Mouse (Mus musculus) stomach, embryonic 14.5 days (tissue): ENCODE measurements at regions not wholly inside any gene's neighbourhood (a gene's known extent, or its start where the extent isn't known, plus 50 kb on each side); places are given as distances from the start of the nearest gene placed in this dataset.

Experiments
- ATAC-seq: fragments of 200-750 bp; cut with Nextera tagmentation; 2 replicates; pipeline ENCODE4 v1.8.0; 2017; ENCODE audit warnings: low read depth, moderate TSS enrichment; ENCODE audit not compliant: insufficient number of reproducible peaks, insufficient read depth, low FRiP score
- H3K27ac ChIP-seq: fragments of 300-500 bp; sonication (generic); 2 replicates; pipeline ENCODE4 v1.5.1; 2014; ENCODE audit warnings: mild to moderate bottlenecking, low read length, moderate library complexity, mixed read lengths
- H3K27me3 ChIP-seq: fragments of 300-500 bp; sonication (generic); 2 replicates; pipeline ENCODE4 v1.6.1; 2014; ENCODE audit warnings: low read length, control low read depth, mixed read lengths; ENCODE audit not compliant: control insufficient read depth, insufficient read depth
- H3K36me3 ChIP-seq: fragments of 300-500 bp; sonication (generic); 2 replicates; pipeline ENCODE4 v1.6.1; 2014; ENCODE audit warnings: mild to moderate bottlenecking, control low read depth, low read length, moderate library complexity, mixed read lengths; ENCODE audit not compliant: control insufficient read depth, insufficient read depth
- H3K4me1 ChIP-seq: fragments of 300-500 bp; sonication (generic); 2 replicates; pipeline ENCODE4 v1.6.1; 2014; ENCODE audit warnings: low read length, control low read depth, mixed read lengths; ENCODE audit not compliant: control insufficient read depth, insufficient read depth
- H3K4me2 ChIP-seq: fragments of 300-500 bp; sonication (generic); replicated peaks from 2 replicates; pipeline ENCODE4 v1.6.1; 2014; ENCODE audit warnings: low read depth, low read length, control low read depth
- H3K4me3 ChIP-seq: fragments of 300-500 bp; sonication (generic); 2 replicates; pipeline ENCODE4 v1.5.1; 2014; ENCODE audit warnings: low read depth, low read length, control low read depth
- H3K9ac ChIP-seq: fragments of 300-500 bp; sonication (generic); replicated peaks from 2 replicates; pipeline ENCODE4 v1.6.1; 2014; ENCODE audit warnings: low read depth, mild to moderate bottlenecking, control low read depth, low read length, moderate library complexity, mixed read lengths
- H3K9me3 ChIP-seq: fragments of 300-500 bp; sonication (generic); 2 replicates; pipeline ENCODE4 v1.6.1; 2016; ENCODE audit warnings: low read depth, low read length, control low read depth; ENCODE audit not compliant: control insufficient read depth
- WGBS: fragments of 180-500 bp; shearing (Covaris S2); extraction: QIAGEN DNeasy Blood & Tissue Kit; methylation state at CpG from one replicate; pipeline ENCODE4 v1.1.7; 2014; 5-methylcytosine and 5-hydroxymethylcytosine counted together

GRCm38 (mm10) chr13:78937389-78938350 lies 738.1 kb upstream of the Nr2f1 start:
- no peak overlapping the region for H3K9ac ChIP-seq
- no peak for ATAC-seq
- H3K9me3 ChIP-seq = no peaks in the 10 kb centered on the region
- H3K4me1 ChIP-seq = no peaks in the 10 kb centered on the region
- H3K36me3 ChIP-seq = no peaks in the 10 kb centered on the region
- H3K4me3 ChIP-seq = no peak overlapping the region
- WGBS = 70% methylated on average over 7 of the region's 7 CpGs
- no peak overlapping the region for H3K27ac ChIP-seq
- no peak overlapping the region for H3K4me2 ChIP-seq
- H3K27me3 ChIP-seq = no peaks in the 10 kb centered on the region

- H3K36me3 ChIP-seq = no peaks in the 10 kb centered on the region
- H3K9ac ChIP-seq = no peak overlapping the region
- 19% methylated on average over 3 of the region's 3 CpGs for WGBS
- ATAC-seq = no peak
- H3K4me3 ChIP-seq = no peak overlapping the region
- H3K4me2 ChIP-seq = no peak overlapping the region
- H3K27ac ChIP-seq = no peak overlapping the region
- no peaks in the 10 kb centered on the region for H3K4me1 ChIP-seq
- no peaks in the 10 kb centered on the region for H3K9me3 ChIP-seq
- H3K27me3 ChIP-seq = no peaks in the 10 kb centered on the region
Observed at GRCm38 (mm10) chr13:78935990-78936650, 736.6 kb upstream of the Nr2f1 start.

DNA sequence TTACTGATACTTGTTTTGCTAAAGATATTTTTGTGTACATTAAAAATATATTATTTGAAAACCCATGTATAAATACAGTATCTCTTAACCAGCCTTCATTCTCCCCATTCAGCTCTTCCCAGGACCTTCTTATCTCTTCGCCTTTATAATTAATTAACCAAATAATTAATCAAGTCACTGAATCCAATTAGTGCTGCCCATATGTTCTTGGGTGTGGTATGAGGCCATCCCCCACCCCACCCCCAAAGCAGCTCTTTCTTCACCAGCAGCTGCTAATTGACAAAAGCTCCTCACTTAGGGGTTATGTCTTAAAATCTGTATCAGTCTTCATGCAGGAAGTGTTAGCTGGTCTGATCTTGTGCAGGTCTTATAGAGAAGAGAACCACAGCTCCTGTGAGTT lies 728.8 kb upstream of the Nr2f1 start:
- H3K9ac ChIP-seq = no peak overlapping the region
- 84% methylated on average over 1 of the region's 1 CpGs for WGBS
- H3K4me2 ChIP-seq = no peak overlapping the region
- ATAC-seq = no peak
- H3K9me3 ChIP-seq = no peaks in the 10 kb centered on the region
- no peaks in the 10 kb centered on the region for H3K27me3 ChIP-seq
- H3K36me3 ChIP-seq = no peaks in the 10 kb centered on the region
- no peak overlapping the region for H3K27ac ChIP-seq
- H3K4me3 ChIP-seq = no peak overlapping the region
- H3K4me1 ChIP-seq = no peaks in the 10 kb centered on the region

DNA sequence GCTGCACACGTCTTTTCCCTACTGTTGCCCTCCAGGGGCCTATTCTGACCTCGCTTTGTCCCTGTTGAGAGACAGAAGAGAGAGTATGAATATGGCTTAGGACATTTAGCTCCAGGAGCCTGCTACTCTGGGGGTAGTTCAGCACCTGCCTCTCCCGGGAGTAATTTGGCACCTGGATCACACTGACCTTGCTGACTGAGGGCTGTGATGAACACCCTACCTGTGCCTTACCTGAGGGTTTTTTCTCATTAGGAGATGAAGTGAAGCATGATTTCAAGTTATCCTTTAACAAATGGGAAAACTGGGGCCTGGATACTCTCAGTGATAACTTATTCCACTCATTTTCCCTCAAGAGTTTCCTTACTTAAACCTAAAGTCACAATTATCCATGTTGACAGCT lies 721.2 kb upstream of the Nr2f1 start:
- Histone ChIP-seq H3K9ac (no peak overlapping the region), H3K4me1 (no peaks in the 10 kb centered on the region), H3K9me3 (no peaks in the 10 kb centered on the region), H3K4me3 (no peak overlapping the region), H3K27me3 (no peaks in the 10 kb centered on the region), H3K36me3 (no peaks in the 10 kb centered on the region), H3K4me2 (no peak overlapping the region), H3K27ac (no peak overlapping the region)
- no peak for ATAC-seq
- WGBS = 73% methylated on average over 3 of the region's 3 CpGs

- H3K27me3 ChIP-seq = no peaks in the 10 kb centered on the region
- no peak for ATAC-seq
- no peaks in the 10 kb centered on the region for H3K4me1 ChIP-seq
- H3K4me3 ChIP-seq = no peak overlapping the region
- H3K9me3 ChIP-seq = no peaks in the 10 kb centered on the region
- no peak overlapping the region for H3K27ac ChIP-seq
- H3K9ac ChIP-seq = no peak overlapping the region
- H3K4me2 ChIP-seq = no peak overlapping the region
- no peaks in the 10 kb centered on the region for H3K36me3 ChIP-seq
- 15% methylated on average over 5 of the region's 5 CpGs for WGBS
Observed at GRCm38 (mm10) chr13:78909839-78910238, 710.3 kb upstream of the Nr2f1 start.

GRCm38 (mm10) chr13:78904102-78904501 lies 704.5 kb upstream of the Nr2f1 start:
- Histone ChIP-seq H3K27ac (no peak overlapping the region), H3K4me2 (no peak overlapping the region), H3K4me3 (no peak overlapping the region), H3K36me3 (no peaks in the 10 kb centered on the region), H3K4me1 (no peaks in the 10 kb centered on the region), H3K27me3 (no peaks in the 10 kb centered on the region), H3K9me3 (no peaks in the 10 kb centered on the region), H3K9ac (no peak overlapping the region)
- no peak for ATAC-seq

GRCm38 (mm10) chr13:78900693-78901092 lies 701.1 kb upstream of the Nr2f1 start:
- no peaks in the 10 kb centered on the region for H3K27me3 ChIP-seq
- no peaks in the 10 kb centered on the region for H3K36me3 ChIP-seq
- no peaks in the 10 kb centered on the region for H3K9me3 ChIP-seq
- no peak overlapping the region for H3K9ac ChIP-seq
- 57% methylated on average over 1 of the region's 1 CpGs for WGBS
- no peaks in the 10 kb centered on the region for H3K4me1 ChIP-seq
- no peak overlapping the region for H3K4me3 ChIP-seq
- no peak for ATAC-seq
- H3K27ac ChIP-seq = no peak overlapping the region
- H3K4me2 ChIP-seq = no peak overlapping the region

GRCm38 (mm10) chr13:78892252-78892651 lies 692.7 kb upstream of the Nr2f1 start:
- no peak for ATAC-seq
- Histone ChIP-seq H3K9me3 (no peaks in the 10 kb centered on the region), H3K36me3 (no peaks in the 10 kb centered on the region), H3K4me2 (no peak overlapping the region), H3K9ac (no peak overlapping the region), H3K27ac (no peak overlapping the region), H3K4me3 (no peak overlapping the region), H3K27me3 (no peaks in the 10 kb centered on the region), H3K4me1 (no peaks in the 10 kb centered on the region)
- 90% methylated on average over 2 of the region's 2 CpGs for WGBS
